ENCODE assay signal across 8 mouse cellular contexts in genomic region chr13:110907319-110907955, GRCm38 (mm10).
DNase-seq lines count a peak whose midpoint lies in the region; ATAC-seq and TF ChIP-seq lines count a peak whose summit lies in the region.

No protein-coding gene starts in this region.

- H3K27ac ChIP-seq in thymus, adult 2 months (ENCODE audit: control insufficient read depth, insufficient read depth, low read length), result no peak overlapping the region
- H3K27ac ChIP-seq in kidney, embryonic 16.5 days (ENCODE audit: low read length), result 0 out of 2 replicates have a peak overlapping the region, but pooled peaks have one; percentile 34
- H3K27ac ChIP-seq in left cerebral cortex, adult 2 months, result no peak overlapping the region
- H3K27ac ChIP-seq in hindbrain, embryonic 12.5 days, result no peak overlapping the region

- H3K27me3 ChIP-seq in thymus, adult 2 months (ENCODE audit: control insufficient read depth, insufficient read depth, low read length), result no peaks in the 10 kb centered on the region
- no peaks in the 10 kb centered on the region for H3K27me3 ChIP-seq in kidney, embryonic 16.5 days (ENCODE audit: insufficient read depth, low read length)
- H3K27me3 ChIP-seq in hindbrain, embryonic 12.5 days, result no peaks in the 10 kb centered on the region

- no peak overlapping the region for H3K9ac ChIP-seq in kidney, embryonic 16.5 days (replicated peaks; ENCODE audit: low read length)
- H3K9ac ChIP-seq in hindbrain, embryonic 12.5 days, result no peak overlapping the region

- peak; percentile 87 for ATAC-seq in kidney, embryonic 16.5 days (ENCODE audit: low FRiP score, low TSS enrichment)
- ATAC-seq in megakaryocyte progenitor cell, adult 5-6 weeks (replicated peaks; ENCODE audit: poor library complexity), result peak; percentile 86
- ATAC-seq in megakaryocyte-erythroid progenitor cell, adult 5-6 weeks (replicated peaks; ENCODE audit: low FRiP score, low TSS enrichment, poor library complexity, severe bottlenecking), result no peak
- ATAC-seq in hindbrain, embryonic 12.5 days (ENCODE audit: low FRiP score), result no peak

- 21% methylated on average over 6 of the region's 6 CpGs for WGBS in thymus, adult 2 months
- WGBS in kidney, embryonic 16.5 days, result 31% methylated on average over 6 of the region's 6 CpGs
- WGBS in hindbrain, embryonic 12.5 days, result 52% methylated on average over 6 of the region's 6 CpGs

- peak; percentile 2 for DNase-seq in thymus, adult 2 months
- DNase-seq in thymus, postnatal 10 days (ENCODE audit: low spot score in 2 of 2), result no peak
- peak; percentile 67 for DNase-seq in gastrocnemius, postnatal 14 days
- no peak for DNase-seq in left cerebral cortex, adult 2 months (ENCODE audit: extremely low spot score in 1 of 2, low spot score in 2 of 2)

- H3K4me1 ChIP-seq in thymus, adult 2 months (replicated peaks; ENCODE audit: control insufficient read depth, insufficient read depth, low read length), result 0 out of 2 replicates have a peak, but pooled peaks cover 2% of the 10 kb centered on the region
- peaks cover 18% of the 10 kb centered on the region for H3K4me1 ChIP-seq in kidney, embryonic 16.5 days (ENCODE audit: insufficient read depth, low read length)
- H3K4me1 ChIP-seq in hindbrain, embryonic 12.5 days, result peaks cover 3% of the 10 kb centered on the region; the same call in 1 of the 2 replicates

- no peak overlapping the region for H3K4me2 ChIP-seq in kidney, embryonic 16.5 days (replicated peaks; ENCODE audit: low read depth, low read length)
- H3K4me2 ChIP-seq in hindbrain, embryonic 12.5 days (replicated peaks), result no peak overlapping the region

- no peak for TF ChIP-seq CTCF in thymus, adult 2 months (IDR thresholded peaks at IDR 0.05; ENCODE audit: borderline replicate concordance, control insufficient read depth, extremely low read depth, insufficient read depth, low read length, poor library complexity)
- no peak for TF ChIP-seq CTCF in left cerebral cortex, adult 2 months (IDR thresholded peaks at IDR 0.05)

- intact Hi-C loops in gastrocnemius, postnatal 14 days (cut with DNase I; ENCODE audit: low total_unique reads), result no loop called here
- intact Hi-C loops in left cerebral cortex, adult 2 months (cut with DNase I), result no loop called here

- no peak for TF ChIP-seq POLR2A in thymus, adult 2 months (IDR thresholded peaks at IDR 0.05; ENCODE audit: control insufficient read depth, extremely low read depth, insufficient read depth, low read length, poor library complexity)

- H3K4me3 ChIP-seq in thymus, adult 2 months (ENCODE audit: control insufficient read depth, insufficient read depth, low read length), result no peak overlapping the region
- H3K4me3 ChIP-seq in kidney, embryonic 16.5 days (ENCODE audit: low read length), result no peak overlapping the region
- H3K4me3 ChIP-seq in left cerebral cortex, adult 2 months, result no peak overlapping the region
- H3K4me3 ChIP-seq in hindbrain, embryonic 12.5 days, result no peak overlapping the region

- no peaks in the 10 kb centered on the region for H3K9me3 ChIP-seq in kidney, embryonic 16.5 days (ENCODE audit: low read length)
- H3K9me3 ChIP-seq in hindbrain, embryonic 12.5 days (replicated peaks), result no peaks in the 10 kb centered on the region

- no peaks in the 10 kb centered on the region for H3K36me3 ChIP-seq in thymus, adult 2 months (ENCODE audit: control insufficient read depth, insufficient read depth, low read length)
- H3K36me3 ChIP-seq in kidney, embryonic 16.5 days (ENCODE audit: insufficient read depth, low read length), result no peaks in the 10 kb centered on the region
- no peaks in the 10 kb centered on the region for H3K36me3 ChIP-seq in hindbrain, embryonic 12.5 days

Comparison
In these comparisons a context has a peak if more than half of its experiments do, and no peak if none do; other contexts are left out.
1. DNase-seq: peak in thymus, adult 2 months (single experiment) and gastrocnemius, postnatal 14 days (single experiment); none in thymus, postnatal 10 days (0 of 2) and left cerebral cortex, adult 2 months (0 of 2).
2. ATAC-seq: peak in kidney, embryonic 16.5 days (single experiment) and megakaryocyte progenitor cell, adult 5-6 weeks (single experiment); none in megakaryocyte-erythroid progenitor cell, adult 5-6 weeks (single experiment) and hindbrain, embryonic 12.5 days (single experiment).